Mouse (Mus musculus) inflammation-experienced regulatory T-cells, adult 6 months (primary cell): ENCODE data around the gene Gm28363. TPM values are rescaled to one million over a fixed set of nuclear protein-coding genes. Genes with fewer than 3 reads are reported as not detected.
"Not testable (repeated sequence)": the region's sequence is repeated elsewhere in the genome, so short reads cannot be mapped to it uniquely, and the experiment has no call there.

ENCODE experiments used
- ATAC-seq: one replicate; pipeline ENCODE4 v1.8.0; 2017
- polyA plus RNA-seq, 3 experiments: library from polyadenylated mRNA; unstranded; fragments of 100-300 nt; shearing (Covaris generic); gene quantifications; one replicate each; pipeline ENCODE4 v1.2.1; 2017

The Gm28363 gene
- polyA plus RNA-seq = not detected

GRCm38 (mm10) chr1:117696831-117697230 is at the start of gene Gm28363:
Gm28363 (plus strand) TSS chr1:117697131.
- ATAC-seq = not testable (repeated sequence)

GRCm38 (mm10) chr1:117650236-117650635 is 46.7 kb upstream of the Gm28363 start:
- ATAC-seq = not testable (repeated sequence)

Other genes starting within 250 kb of the Gm28363 start
- not detected for gene B020011L13Rik, start 84.0 kb downstream of the Gm28363 start, polyA plus RNA-seq
- not detected for gene Gm28360, start 132.9 kb downstream of the Gm28363 start, polyA plus RNA-seq
- gene Gm28168, start 230.9 kb downstream of the Gm28363 start, polyA plus RNA-seq = not detected